Mouse (Mus musculus) kidney, postnatal 36 days (tissue): ENCODE results near the gene Ncdn.
A peak's percentile ranks its signal among the peaks of the same experiment; 100 is the strongest.

ENCODE experiments used
- DNase-seq, 2 experiments: peaks; one replicate each; pipeline ENCODE4 v3.0.0; 2021 to 2022; ENCODE audit warnings: mixed read lengths in 2 of 2

Ncdn gene

DNA sequence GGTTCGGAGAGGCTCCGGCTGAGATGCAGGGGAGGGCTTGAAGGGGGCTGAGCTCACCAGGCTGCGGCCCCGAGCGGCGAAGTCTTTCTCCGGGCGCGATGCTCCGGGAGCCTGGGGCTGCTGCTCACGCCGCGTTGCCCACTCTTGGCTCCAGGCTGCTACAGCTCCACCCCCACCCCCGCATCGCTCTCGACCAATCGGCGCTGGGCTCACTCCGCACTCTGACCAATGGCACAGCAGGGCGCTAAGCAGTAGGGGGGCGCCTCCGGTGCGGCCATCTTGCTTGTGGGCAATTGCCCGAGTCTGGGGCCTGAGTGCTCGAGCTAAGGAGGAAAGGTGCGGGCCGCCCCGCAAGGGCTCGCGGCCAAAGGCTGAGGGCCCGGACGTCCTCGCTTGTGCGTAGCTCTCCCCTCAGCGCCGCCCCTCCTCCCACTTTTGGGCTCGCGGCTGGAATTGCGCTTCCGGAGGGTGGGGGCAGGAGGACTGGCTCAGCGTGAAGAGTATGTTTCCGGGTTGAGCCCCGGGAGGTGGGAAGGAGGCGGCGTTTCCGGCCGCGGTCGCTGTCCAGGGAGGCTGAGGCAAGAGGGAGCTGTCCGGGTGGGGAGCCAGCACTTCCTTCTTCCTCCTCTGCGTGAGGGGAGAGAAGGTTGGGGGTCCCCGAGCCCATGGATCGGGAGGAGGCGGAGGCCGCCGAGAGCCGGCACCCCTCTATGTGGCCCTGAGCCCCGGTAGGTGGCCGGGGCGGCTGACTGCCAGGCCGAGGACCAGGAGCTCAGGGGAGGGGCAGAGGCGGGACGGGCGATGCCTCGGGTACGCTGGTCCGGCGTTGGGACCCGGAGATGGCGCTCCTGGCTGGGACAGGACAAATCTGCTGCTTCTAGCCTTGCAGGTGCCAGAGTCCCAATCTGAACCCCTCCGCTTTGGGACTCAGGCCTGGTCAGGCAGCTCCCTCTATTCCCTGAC lies at the start of gene Ncdn, which contains the start of gene AU040320:
Gene Ncdn (minus strand): TSS at position 171 of the 963 bp plus-strand sequence.
Gene AU040320 (plus strand): TSS at position 277 of the 963 bp plus-strand sequence.
- peak; percentile 97 for DNase-seq

- DNase-seq, result no peak
Measured at GRCm38 (mm10) chr4:126802174-126802573, 48.9 kb upstream of the Ncdn start.

- DNase-seq, result no peak
Measured at GRCm38 (mm10) chr4:126792341-126793102, 39.3 kb upstream of the Ncdn start.

DNA sequence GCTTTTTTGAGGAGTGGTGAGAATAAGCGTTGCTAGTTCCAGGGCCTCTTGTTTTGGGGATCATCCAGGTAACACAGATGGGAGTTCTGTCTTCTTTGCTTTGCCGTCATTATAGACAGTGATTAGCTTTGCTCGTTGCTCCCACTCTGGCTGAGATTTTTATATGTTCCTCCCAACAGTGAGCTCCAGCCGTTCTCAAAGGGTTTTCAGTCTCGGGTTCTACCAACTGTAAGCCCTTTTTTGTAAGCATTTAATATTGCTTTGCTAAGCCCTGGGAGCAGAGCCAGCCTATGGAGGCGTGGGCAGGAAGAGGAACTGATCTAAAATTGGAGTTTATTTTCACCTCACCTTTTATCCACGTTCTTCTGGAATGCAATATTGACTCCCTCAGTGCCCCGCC lies 29.8 kb upstream of the Ncdn start:
- no peak for DNase-seq

DNA sequence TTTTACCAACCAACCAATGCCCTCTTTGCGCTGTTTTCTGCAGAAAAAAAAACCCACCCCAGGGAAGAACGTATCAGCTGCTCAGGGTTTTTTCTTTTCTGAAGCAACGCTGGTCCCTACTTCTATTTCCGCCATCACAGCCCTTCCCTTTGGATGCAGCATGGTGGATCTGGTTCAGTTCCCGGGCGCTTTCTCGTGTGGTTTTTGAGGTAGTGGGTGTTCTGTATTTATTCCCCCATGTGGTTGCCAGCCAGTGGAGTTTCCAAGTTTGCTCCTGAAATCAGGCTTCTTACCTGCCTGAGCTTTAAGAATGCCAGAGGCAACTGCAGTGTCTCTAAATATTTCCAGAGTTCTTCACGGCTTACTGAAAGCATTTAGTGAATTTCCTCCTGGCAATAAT lies 29.3 kb upstream of the Ncdn start:
- DNase-seq, result no peak

DNA sequence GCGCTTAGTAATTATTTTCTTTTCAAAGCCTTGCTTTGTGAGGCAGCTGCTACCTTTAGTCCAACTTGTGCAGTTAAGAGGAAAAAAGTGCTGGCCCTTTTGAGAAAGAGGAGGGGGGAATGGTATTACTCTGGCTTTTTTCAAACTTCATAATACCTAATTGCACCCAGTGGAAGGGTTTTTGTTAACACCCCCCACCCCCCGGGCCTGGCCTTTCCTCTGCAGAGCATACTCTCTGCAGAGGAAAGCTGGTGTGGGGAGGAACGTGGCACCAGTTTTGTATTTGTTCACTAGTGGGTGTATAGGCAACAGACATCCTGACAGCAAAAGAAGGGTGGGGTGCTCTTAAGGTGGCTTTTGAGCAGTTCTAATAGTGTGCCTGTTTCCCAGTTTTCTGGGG lies 28.6 kb upstream of the Ncdn start:
- no peak for DNase-seq

DNA sequence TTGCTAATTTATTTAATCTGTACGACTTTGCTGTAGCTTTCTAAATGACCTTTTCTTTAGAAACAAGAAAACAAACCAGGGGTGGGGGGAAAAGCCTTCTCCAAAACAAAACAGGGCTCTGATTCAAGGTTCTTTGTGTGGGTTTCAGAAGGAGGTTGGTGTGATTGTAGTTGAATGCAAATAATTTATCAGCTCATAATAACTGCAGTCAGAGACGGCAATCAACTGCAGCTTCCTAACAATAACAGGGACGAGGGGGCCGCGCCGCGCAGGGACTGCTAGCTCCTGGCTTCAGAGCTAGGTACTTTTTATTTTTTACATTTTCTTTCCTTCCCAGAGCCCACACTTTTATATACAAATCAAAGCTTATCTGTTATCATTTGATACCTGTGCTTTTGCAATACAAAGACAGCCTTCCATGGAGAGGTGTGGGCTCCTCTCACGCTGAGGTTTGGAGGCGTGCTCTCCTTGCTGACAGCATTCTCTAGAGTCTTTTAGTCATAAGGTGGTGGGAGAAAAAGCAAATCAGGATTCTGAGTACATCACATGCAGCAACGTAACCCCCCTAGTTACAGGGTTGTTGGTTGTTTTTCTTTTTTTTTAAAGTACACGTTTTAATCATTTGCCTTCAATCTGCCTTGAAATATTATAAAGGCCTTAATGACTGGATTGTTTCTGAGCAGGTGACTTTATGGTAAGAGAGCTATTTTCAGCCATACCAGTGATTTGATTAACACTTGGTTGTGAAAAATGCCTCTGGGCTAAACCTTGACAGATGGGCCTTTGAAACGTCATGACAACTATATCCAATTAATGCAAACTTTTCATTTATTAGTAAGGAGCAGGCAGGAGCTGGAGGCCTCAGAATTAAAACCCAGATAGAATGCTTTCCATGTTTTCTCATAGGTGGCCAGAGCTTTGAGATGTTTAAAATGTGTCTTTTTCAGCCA lies 26.9 kb upstream of the Ncdn start:
- DNase-seq, result no peak

- DNase-seq, result no peak
Measured at GRCm38 (mm10) chr4:126779148-126779581, 25.9 kb upstream of the Ncdn start.

GRCm38 (mm10) chr4:126775182-126775581 lies 21.9 kb upstream of the Ncdn start:
- no peak for DNase-seq

DNA sequence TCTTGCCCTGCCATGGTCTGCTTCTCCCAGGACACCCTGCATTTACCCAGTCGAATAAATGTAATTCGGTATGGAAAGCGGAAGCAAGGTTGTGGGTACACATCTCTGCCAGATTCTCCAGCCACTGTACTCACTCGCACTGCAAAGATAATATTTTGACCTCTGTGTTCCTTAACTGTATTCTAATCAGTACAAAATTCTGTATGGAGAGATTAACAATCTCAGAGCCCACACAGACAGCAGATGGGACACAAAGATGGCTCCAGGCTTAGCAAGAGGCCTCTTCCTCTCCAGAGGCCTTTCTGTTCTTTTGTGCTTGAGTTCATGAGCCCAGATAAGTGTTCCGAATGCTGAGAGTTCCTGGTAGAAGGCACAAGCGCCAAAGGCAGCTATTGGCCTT lies 20.6 kb upstream of the Ncdn start:
- DNase-seq, result no peak

DNA sequence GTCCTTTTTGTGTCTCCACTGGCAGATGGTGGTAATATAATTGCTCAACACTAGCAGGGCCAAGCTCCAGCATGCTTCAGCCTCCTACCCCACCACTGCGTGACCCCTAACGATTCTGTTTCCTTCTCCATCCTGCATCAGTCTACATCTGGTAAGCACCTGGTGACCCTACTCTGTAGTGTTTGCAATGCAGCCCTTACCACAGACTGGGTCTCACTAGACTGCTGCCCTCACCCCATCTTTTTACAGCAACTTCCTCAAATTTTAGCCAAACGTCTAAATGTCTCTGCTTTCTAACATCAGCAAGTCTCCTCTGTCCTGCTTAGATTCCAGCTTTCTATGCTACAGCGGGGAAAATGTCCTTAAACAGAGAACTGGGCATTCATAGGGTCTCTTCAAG lies 17.6 kb upstream of the Ncdn start:
- no peak for DNase-seq

DNA sequence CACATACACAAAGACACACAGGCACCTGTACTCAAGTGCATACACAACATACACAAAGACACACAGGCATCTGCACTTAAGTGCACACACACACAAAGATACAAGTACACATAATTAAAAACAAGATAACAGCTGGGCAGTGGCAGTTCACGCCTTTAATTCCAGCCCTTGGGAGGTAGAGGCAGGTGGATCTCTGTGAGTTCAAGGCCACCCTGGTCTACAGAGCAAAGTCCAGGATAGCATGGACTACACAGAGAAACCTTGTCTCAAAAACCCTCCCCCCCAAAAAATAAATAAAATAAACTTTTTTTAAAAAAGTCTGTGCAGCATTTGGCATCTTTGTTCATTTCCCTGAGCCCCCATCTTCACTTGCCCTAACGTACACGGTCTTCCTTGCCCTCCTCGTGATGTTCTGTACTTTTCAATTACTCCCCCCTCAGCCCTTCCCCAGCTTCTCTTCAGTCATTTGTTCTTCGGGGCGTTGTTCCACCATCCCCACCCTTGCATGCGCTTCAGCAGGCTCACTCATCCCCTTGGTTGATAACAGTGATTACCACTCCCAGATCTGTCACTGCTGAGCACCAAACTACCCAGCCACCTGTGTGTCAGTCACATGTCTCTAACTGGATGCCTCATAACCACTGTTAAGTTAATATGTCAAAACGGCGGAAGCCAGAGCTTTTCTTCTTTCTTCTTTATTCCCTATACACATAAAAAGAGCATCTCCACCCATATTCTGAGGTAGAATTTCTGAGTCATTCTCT lies 16.7 kb upstream of the Ncdn start:
- DNase-seq, result no peak

DNA sequence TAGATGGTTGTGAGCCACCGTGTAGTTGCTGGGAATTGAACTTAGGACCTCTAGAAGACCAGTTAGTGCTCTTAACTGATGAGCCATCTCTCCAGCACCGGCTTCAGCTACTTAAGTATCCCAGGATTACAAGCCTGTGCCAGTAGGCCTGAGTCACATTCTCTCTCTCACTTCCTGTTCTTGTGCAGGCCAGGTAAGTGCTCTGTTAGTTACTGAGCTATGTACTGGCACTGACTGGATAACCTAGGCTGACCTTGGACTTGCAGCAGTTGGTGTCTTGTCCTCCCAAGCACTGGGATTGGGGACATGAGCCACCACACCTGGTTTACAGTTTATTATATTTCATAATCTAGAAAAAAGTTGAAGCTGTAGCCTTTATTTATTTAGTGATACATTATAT lies 10.2 kb upstream of the Ncdn start:
- peak in 1 of 2 experiments; percentile 14 for DNase-seq

DNA sequence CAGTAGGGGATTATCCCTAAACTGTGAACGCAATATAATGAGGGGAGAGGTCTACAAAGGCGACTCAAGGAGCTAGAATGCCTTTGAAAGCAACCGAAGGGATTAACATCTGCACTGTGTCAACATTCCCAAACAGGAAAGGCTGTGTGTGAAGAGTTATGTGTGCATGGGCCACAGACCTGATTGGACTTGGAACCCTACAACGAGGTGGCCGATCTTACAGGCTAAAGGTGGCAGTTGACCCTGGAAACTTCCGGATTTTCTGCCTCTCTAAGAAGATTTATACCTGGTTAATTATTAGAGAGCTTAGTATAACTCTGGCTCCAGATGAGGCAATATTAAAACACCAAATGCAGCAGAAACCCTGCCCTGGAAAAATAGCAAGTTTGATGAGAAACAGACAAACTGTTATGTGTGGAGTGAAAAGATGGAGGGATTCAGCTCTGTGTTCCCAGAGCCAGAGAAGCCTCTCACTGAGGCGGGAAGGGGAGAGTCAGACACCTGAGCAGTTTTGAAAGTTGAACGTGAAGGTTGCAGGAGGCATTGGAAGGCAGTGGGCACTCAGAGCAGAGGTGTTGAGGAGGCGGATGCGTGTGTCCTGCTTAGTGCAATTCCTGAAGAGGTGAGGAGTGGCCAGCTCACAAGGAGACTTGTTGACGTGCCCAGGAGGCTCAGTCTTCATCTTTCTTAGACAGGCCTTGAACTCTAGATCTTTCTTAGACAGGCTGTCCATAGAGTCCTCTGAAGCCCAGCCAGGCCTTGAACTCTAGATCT lies 9.5 kb upstream of the Ncdn start:
- peak; percentile 60 to 77 for DNase-seq

GRCm38 (mm10) chr4:126759435-126759834 lies 6.2 kb upstream of the Ncdn start:
- DNase-seq, result no peak

GRCm38 (mm10) chr4:126758299-126758698 lies 5.1 kb upstream of the Ncdn start:
- DNase-seq, result no peak

DNA sequence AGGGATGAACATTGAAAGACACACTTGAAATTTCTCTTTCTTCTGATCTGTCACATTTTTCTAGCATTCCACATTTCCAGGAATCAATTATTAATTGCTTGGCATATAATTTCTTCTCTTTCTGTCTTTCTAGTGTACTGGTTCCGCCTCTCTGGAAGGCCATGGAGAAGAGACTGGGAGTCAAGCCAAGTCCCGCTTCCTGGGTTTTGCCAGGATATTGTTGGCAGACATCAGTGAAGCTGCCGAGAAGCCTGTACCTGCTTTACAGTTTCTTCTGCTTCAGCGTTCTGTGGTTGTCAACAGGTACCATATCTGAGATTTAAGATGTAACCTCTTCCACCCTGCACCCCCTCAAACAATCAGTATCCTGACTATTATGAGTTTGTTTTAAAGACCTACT lies 3.5 kb upstream of the Ncdn start:
- DNase-seq, result peak; percentile 77 to 82

GRCm38 (mm10) chr4:126754736-126755374 lies 1.6 kb upstream of the Ncdn start:
- DNase-seq, result no peak

DNA sequence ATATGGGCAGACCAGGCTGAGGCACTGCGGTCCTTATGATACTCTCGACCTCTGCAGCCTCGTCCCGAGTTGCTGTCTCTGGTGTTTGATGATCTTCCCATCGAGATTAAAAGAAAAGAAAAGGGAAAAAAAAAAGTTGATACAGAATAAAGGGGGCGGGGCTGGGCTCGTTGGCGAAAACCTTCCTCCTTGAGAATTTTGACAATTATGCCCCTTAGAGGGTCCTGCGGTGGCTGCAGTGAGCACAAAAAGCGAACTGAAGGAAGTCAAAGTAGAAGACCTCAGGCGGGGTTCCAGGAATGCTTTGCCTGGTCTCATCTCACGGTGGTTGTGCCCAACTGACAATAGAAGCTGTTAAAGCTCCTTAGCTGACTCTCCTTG lies 983 bp upstream of the Ncdn start:
- DNase-seq, result no peak

DNA sequence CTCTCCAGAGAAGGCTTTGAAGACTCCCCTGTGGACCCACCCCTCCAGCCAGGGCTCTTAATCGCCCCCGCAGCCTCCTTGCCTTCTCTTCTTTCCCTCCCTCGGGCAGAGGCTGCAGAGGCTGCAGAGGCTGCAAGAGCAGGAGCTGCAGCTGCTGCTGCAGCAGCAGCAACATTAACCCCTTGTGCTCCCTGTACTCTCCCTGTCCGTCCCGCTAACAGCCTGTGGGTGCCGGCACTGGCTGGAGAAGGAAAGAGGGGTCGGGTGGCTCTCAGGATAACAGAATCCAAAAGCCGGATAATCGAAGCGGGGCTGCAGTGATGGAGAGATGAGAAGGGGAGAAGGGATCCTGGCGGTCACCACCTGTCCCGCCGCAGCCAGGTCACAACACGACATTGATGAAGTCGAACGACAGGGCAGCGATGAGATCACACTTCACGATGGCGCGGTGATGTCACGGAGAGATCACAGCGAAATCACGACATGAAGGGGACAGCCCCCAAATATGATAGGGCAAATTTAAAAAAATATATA lies 563 bp downstream of the Ncdn start:
- no peak for DNase-seq
